Mouse (Mus musculus): ENCODE results near the gene Dnajc12. TPM values are rescaled to one million over a fixed set of nuclear protein-coding genes. Genes with fewer than 3 reads are reported as not detected.
"Not testable (repeated sequence)": the region's sequence is repeated elsewhere in the genome, so short reads cannot be mapped to it uniquely, and the experiment has no call there.

The Dnajc12 gene
- polyA plus RNA-seq, 1 experiment from 2014 or later, result 13.4 TPM

- Histone ChIP-seq H3K36me3 (no peaks in the 10 kb centered on the region), H3K4me1 (replicated peaks) (no peaks in the 10 kb centered on the region), H3K9me3 (no peaks in the 10 kb centered on the region), H3K4me3 (no peak overlapping the region), H3K27me3 (ENCODE audit: insufficient read depth, poor library complexity, severe bottlenecking) (no peaks in the 10 kb centered on the region), H3K27ac (no peak overlapping the region)
- WGBS, result 84% methylated on average over 5 of the region's 5 CpGs
- DNase-seq (ENCODE audit: low spot score), result no peak
Measured at GRCm38 (mm10) chr10:63402731-63403504, 20.7 kb downstream of the Dnajc12 start.

GRCm38 (mm10) chr10:63403636-63404035 lies 21.4 kb downstream of the Dnajc12 start:
- H3K27ac ChIP-seq, result no peak overlapping the region
- DNase-seq (ENCODE audit: low spot score), result no peak
- H3K36me3 ChIP-seq, result no peaks in the 10 kb centered on the region
- H3K27me3 ChIP-seq (ENCODE audit: insufficient read depth, poor library complexity, severe bottlenecking), result no peaks in the 10 kb centered on the region
- no peak overlapping the region for H3K4me3 ChIP-seq
- no peaks in the 10 kb centered on the region for H3K4me1 ChIP-seq (replicated peaks)
- no peaks in the 10 kb centered on the region for H3K9me3 ChIP-seq
- WGBS, result 72% methylated on average over 2 of the region's 2 CpGs

- peak; percentile 12 for DNase-seq (ENCODE audit: low spot score)
- no peaks in the 10 kb centered on the region for H3K36me3 ChIP-seq
- peaks cover 4% of the 10 kb centered on the region; the same call in 1 of the 2 replicates for H3K4me1 ChIP-seq (replicated peaks)
- no peak overlapping the region for H3K27ac ChIP-seq
- WGBS, result 73% methylated on average over 16 of the region's 16 CpGs
- H3K27me3 ChIP-seq (ENCODE audit: insufficient read depth, poor library complexity, severe bottlenecking), result no peaks in the 10 kb centered on the region
- H3K4me3 ChIP-seq, result no peak overlapping the region
- no peaks in the 10 kb centered on the region for H3K9me3 ChIP-seq
Measured at GRCm38 (mm10) chr10:63410162-63410956, 28.1 kb downstream of the Dnajc12 start.

GRCm38 (mm10) chr10:63411674-63412073 lies 29.4 kb downstream of the Dnajc12 start:
- not testable (repeated sequence) for DNase-seq (ENCODE audit: low spot score); H3K36me3 ChIP-seq; H3K4me1 ChIP-seq (replicated peaks); H3K27ac ChIP-seq; H3K27me3 ChIP-seq (ENCODE audit: insufficient read depth, poor library complexity, severe bottlenecking); H3K9me3 ChIP-seq; H3K4me3 ChIP-seq
- WGBS, result 86% methylated on average over 7 of the region's 7 CpGs

- no peaks in the 10 kb centered on the region for H3K9me3 ChIP-seq
- no peak overlapping the region for H3K4me3 ChIP-seq
- H3K4me1 ChIP-seq (replicated peaks), result peaks cover 4% of the 10 kb centered on the region; the same call in 1 of the 2 replicates
- no peaks in the 10 kb centered on the region for H3K36me3 ChIP-seq
- 89% methylated on average over 17 of the region's 17 CpGs for WGBS
- no peak overlapping the region for H3K27ac ChIP-seq
- no peaks in the 10 kb centered on the region for H3K27me3 ChIP-seq (ENCODE audit: insufficient read depth, poor library complexity, severe bottlenecking)
- no peak for DNase-seq (ENCODE audit: low spot score)
Measured at GRCm38 (mm10) chr10:63412756-63413155, 30.5 kb downstream of the Dnajc12 start.

GRCm38 (mm10) chr10:63415287-63415686 lies 33.0 kb downstream of the Dnajc12 start:
- no peak overlapping the region for H3K27ac ChIP-seq
- H3K27me3 ChIP-seq (ENCODE audit: insufficient read depth, poor library complexity, severe bottlenecking), result no peaks in the 10 kb centered on the region
- no peak for DNase-seq (ENCODE audit: low spot score)
- H3K4me1 ChIP-seq (replicated peaks), result 0 out of 2 replicates have a peak, but pooled peaks cover under 1% of the 10 kb centered on the region
- no peak overlapping the region for H3K4me3 ChIP-seq
- WGBS, result 89% methylated on average over 7 of the region's 7 CpGs
- no peaks in the 10 kb centered on the region for H3K9me3 ChIP-seq
- no peaks in the 10 kb centered on the region for H3K36me3 ChIP-seq

- Histone ChIP-seq H3K36me3 (no peaks in the 10 kb centered on the region), H3K4me1 (replicated peaks) (no peaks in the 10 kb centered on the region), H3K4me3 (no peak overlapping the region), H3K27me3 (ENCODE audit: insufficient read depth, poor library complexity, severe bottlenecking) (no peaks in the 10 kb centered on the region), H3K9me3 (no peaks in the 10 kb centered on the region), H3K27ac (no peak overlapping the region)
- 58% methylated on average over 7 of the region's 7 CpGs for WGBS
- DNase-seq (ENCODE audit: low spot score), result no peak
Measured at GRCm38 (mm10) chr10:63415850-63416249, 33.6 kb downstream of the Dnajc12 start.

GRCm38 (mm10) chr10:63417061-63417460 lies 34.8 kb downstream of the Dnajc12 start:
- DNase-seq (ENCODE audit: low spot score), result no peak
- H3K27ac ChIP-seq, result no peak overlapping the region
- no peaks in the 10 kb centered on the region for H3K4me1 ChIP-seq (replicated peaks)
- no peaks in the 10 kb centered on the region for H3K9me3 ChIP-seq
- no peaks in the 10 kb centered on the region for H3K27me3 ChIP-seq (ENCODE audit: insufficient read depth, poor library complexity, severe bottlenecking)
- 70% methylated on average over 5 of the region's 5 CpGs for WGBS
- H3K36me3 ChIP-seq, result no peaks in the 10 kb centered on the region
- H3K4me3 ChIP-seq, result no peak overlapping the region

GRCm38 (mm10) chr10:63421739-63422735 lies 39.8 kb downstream of the Dnajc12 start, which contains the start of gene Gm7075:
Gm7075 (minus strand) TSS chr10:63421789.
- H3K4me1 ChIP-seq (replicated peaks), result 0 out of 2 replicates have a peak, but pooled peaks cover 3% of the 10 kb centered on the region
- 88% methylated on average over 18 of the region's 18 CpGs for WGBS

GRCm38 (mm10) chr10:63422736-63422992 lies 40.4 kb downstream of the Dnajc12 start:
- Histone ChIP-seq H3K4me1 (replicated peaks) (0 out of 2 replicates have a peak, but pooled peaks cover 4% of the 10 kb centered on the region), H3K4me3 (no peak overlapping the region), H3K36me3 (no peaks in the 10 kb centered on the region), H3K9me3 (no peaks in the 10 kb centered on the region), H3K27me3 (ENCODE audit: insufficient read depth, poor library complexity, severe bottlenecking) (no peaks in the 10 kb centered on the region), H3K27ac (no peak overlapping the region)
- WGBS, result 87% methylated on average over 5 of the region's 5 CpGs
- no peak for DNase-seq (ENCODE audit: low spot score)

More at GRCm38 (mm10) chr10:63421739-63422735, 39.8 kb downstream of the Dnajc12 start, which contains the start of gene Gm7075:
- Histone ChIP-seq H3K27ac (no peak within 1 kb of the TSS), H3K36me3 (no peaks in the 10 kb centered on the region), H3K9me3 (no peaks in the 10 kb centered on the region), H3K4me3 (no peak within 1 kb of the TSS), H3K27me3 (ENCODE audit: insufficient read depth, poor library complexity, severe bottlenecking) (no peaks in the 10 kb centered on the region)
- peak; percentile 48 for DNase-seq (ENCODE audit: low spot score)

- Histone ChIP-seq H3K4me3 (no peak overlapping the region), H3K27ac (no peak overlapping the region), H3K9me3 (no peaks in the 10 kb centered on the region), H3K4me1 (replicated peaks) (0 out of 2 replicates have a peak, but pooled peaks cover 9% of the 10 kb centered on the region), H3K36me3 (no peaks in the 10 kb centered on the region), H3K27me3 (ENCODE audit: insufficient read depth, poor library complexity, severe bottlenecking) (no peaks in the 10 kb centered on the region)
- 86% methylated on average over 9 of the region's 9 CpGs for WGBS
- DNase-seq (ENCODE audit: low spot score), result no peak
Measured at GRCm38 (mm10) chr10:63423591-63424474, 41.6 kb downstream of the Dnajc12 start.

- H3K36me3 ChIP-seq, result no peaks in the 10 kb centered on the region
- no peak for DNase-seq (ENCODE audit: low spot score)
- H3K4me3 ChIP-seq, result no peak overlapping the region
- H3K9me3 ChIP-seq, result no peaks in the 10 kb centered on the region
- no peak overlapping the region for H3K27ac ChIP-seq
- 0 out of 2 replicates have a peak, but pooled peaks cover 9% of the 10 kb centered on the region for H3K4me1 ChIP-seq (replicated peaks)
- H3K27me3 ChIP-seq (ENCODE audit: insufficient read depth, poor library complexity, severe bottlenecking), result no peaks in the 10 kb centered on the region
Measured at GRCm38 (mm10) chr10:63424475-63424814, 42.2 kb downstream of the Dnajc12 start.
